Mouse (Mus musculus): ENCODE measurements at regions not wholly inside any gene's neighbourhood (a gene's known extent, or its start where the extent isn't known, plus 50 kb on each side); places are given as distances from the start of the nearest gene placed in this dataset.

DNA sequence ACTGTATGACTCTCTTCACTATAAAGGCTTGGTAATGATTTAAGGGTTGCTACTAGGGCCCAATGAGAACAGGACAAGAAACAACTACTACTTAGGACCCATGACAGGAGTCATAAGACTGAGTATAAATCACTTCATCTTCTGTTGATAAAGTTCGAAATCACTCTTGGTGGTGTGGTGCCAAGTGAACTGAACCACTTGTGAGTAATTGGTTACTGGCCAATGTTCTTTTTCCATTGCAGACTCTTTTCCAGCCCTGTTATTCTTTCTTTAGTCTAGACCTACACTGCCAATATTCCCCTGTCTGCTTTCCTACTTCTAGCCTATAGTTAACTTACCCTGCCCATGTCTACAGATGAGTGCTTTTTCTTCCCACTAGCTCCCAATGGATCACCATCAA lies 129.8 kb upstream of the Rarb start:
- TF ChIP-seq CTCF (IDR thresholded peaks at IDR 0.05; ENCODE audit: low read depth) (no peak), EP300 (optimal IDR thresholded peaks at IDR 0.05) (no peak)

All from stomach, postnatal 0 days (tissue).